Mouse (Mus musculus) mouse embryonic stem cell (cell line): ENCODE measurements around the gene Poc1a.

Source experiments
- in situ Hi-C, 2 experiments: fragments of 300-500 bp; cut with MboI; formaldehyde crosslinking; loops; 1 replicate in 1 of 2; 3 replicates in 1 of 2; pipeline ENCODE4 v1.14.3; 2019 to 2020; ENCODE audit warnings: low sequenced_read_pairs in 2 of 2, low pct_unique_long_range_greater_than_20kb in 1 of 2, mixed read lengths in 1 of 2; ENCODE audit not compliant: unreplicated experiment in 1 of 2

The Poc1a gene

GRCm38 (mm10) chr9:106351178-106351577, 70.3 kb downstream of the Poc1a start:
- in situ Hi-C loops, result no loop called here

- in situ Hi-C loops, result no loop called here
Observed at GRCm38 (mm10) chr9:106353779-106354178, 72.9 kb downstream of the Poc1a start.

GRCm38 (mm10) chr9:106354810-106355209, 73.9 kb downstream of the Poc1a start:
- in situ Hi-C loops, result no loop called here

- in situ Hi-C loops, result no loop called here
Observed at GRCm38 (mm10) chr9:106355217-106355974, 74.5 kb downstream of the Poc1a start.

GRCm38 (mm10) chr9:106355975-106356286, 75.1 kb downstream of the Poc1a start:
- in situ Hi-C loops, result no loop called here

GRCm38 (mm10) chr9:106356323-106356844, 75.5 kb downstream of the Poc1a start:
- in situ Hi-C loops, result no loop called here

GRCm38 (mm10) chr9:106357167-106357566, 76.3 kb downstream of the Poc1a start:
- in situ Hi-C loops, result no loop called here

GRCm38 (mm10) chr9:106359297-106359696, 78.4 kb downstream of the Poc1a start:
- in situ Hi-C loops, result no loop called here

GRCm38 (mm10) chr9:106361140-106361539, 80.3 kb downstream of the Poc1a start:
- in situ Hi-C loops, result no loop called here

- in situ Hi-C loops, result no loop called here
Observed at GRCm38 (mm10) chr9:106365333-106365732, 84.5 kb downstream of the Poc1a start.

- in situ Hi-C loops, result no loop called here
Observed at GRCm38 (mm10) chr9:106366188-106366587, 85.3 kb downstream of the Poc1a start.

- in situ Hi-C loops, result no loop called here
Observed at GRCm38 (mm10) chr9:106367001-106367400, 86.1 kb downstream of the Poc1a start.

GRCm38 (mm10) chr9:106367592-106368111, 86.8 kb downstream of the Poc1a start:
- in situ Hi-C loops, result no loop called here

GRCm38 (mm10) chr9:106368112-106368717, 87.4 kb downstream of the Poc1a start, which contains the start of gene Dusp7:
Gene Dusp7 (plus strand): TSS chr9:106368632.
- in situ Hi-C loops, result no loop called here

GRCm38 (mm10) chr9:106368831-106369501, 88.1 kb downstream of the Poc1a start:
- in situ Hi-C loops, result no loop called here

GRCm38 (mm10) chr9:106369801-106370485, 89.1 kb downstream of the Poc1a start:
- in situ Hi-C loops, result no loop called here

- in situ Hi-C loops, result no loop called here
Observed at GRCm38 (mm10) chr9:106370620-106371383, 89.9 kb downstream of the Poc1a start.

GRCm38 (mm10) chr9:106371384-106371671, 90.5 kb downstream of the Poc1a start:
- in situ Hi-C loops, result no loop called here
